Mouse (Mus musculus) forebrain, embryonic 15.5 days (tissue): ENCODE measurements around the gene 2610528A11Rik. TPM values are rescaled to one million over a fixed set of nuclear protein-coding genes. Genes with fewer than 3 reads are reported as not detected.

ENCODE experiments used
- ATAC-seq: fragments of 200-750 bp; cut with Nextera tagmentation; replicated peaks from 2 replicates; pipeline ENCODE4 v1.8.0; 2017; ENCODE audit warnings: mild to moderate bottlenecking, moderate TSS enrichment, moderate library complexity
- H3K27ac ChIP-seq: fragments of 300-500 bp; sonication (generic); replicated peaks from 2 replicates; pipeline ENCODE4 v1.5.1; 2015; ENCODE audit warnings: mild to moderate bottlenecking, inconsistent platforms
- H3K27me3 ChIP-seq: fragments of 300-500 bp; sonication (generic); 2 replicates; pipeline ENCODE4 v1.6.1; 2015; ENCODE audit warnings: inconsistent platforms
- H3K36me3 ChIP-seq: fragments of 300-500 bp; sonication (generic); 2 replicates; pipeline ENCODE4 v1.6.1; 2015; ENCODE audit warnings: mild to moderate bottlenecking, inconsistent platforms
- H3K4me1 ChIP-seq: fragments of 300-500 bp; sonication (generic); 2 replicates; pipeline ENCODE4 v1.6.1; 2015; ENCODE audit warnings: inconsistent platforms
- H3K4me2 ChIP-seq: fragments of 300-500 bp; sonication (generic); replicated peaks from 2 replicates; pipeline ENCODE4 v1.6.1; 2015; ENCODE audit warnings: mild to moderate bottlenecking, inconsistent platforms
- H3K4me3 ChIP-seq: fragments of 300-500 bp; sonication (generic); 2 replicates; pipeline ENCODE4 v1.5.1; 2015; ENCODE audit warnings: mild to moderate bottlenecking, inconsistent platforms
- H3K9ac ChIP-seq: fragments of 300-500 bp; sonication (generic); replicated peaks from 2 replicates; pipeline ENCODE4 v1.6.1; 2015; ENCODE audit warnings: mild to moderate bottlenecking, inconsistent platforms
- H3K9me3 ChIP-seq: fragments of 300-500 bp; sonication (generic); 2 replicates; pipeline ENCODE4 v1.6.1; 2016; ENCODE audit warnings: inconsistent platforms
- WGBS: fragments of 180-500 bp; shearing (Covaris S2); methylation state at CpG from one replicate; pipeline ENCODE4 v1.1.7; 2015; ENCODE audit warnings: mixed read lengths; 5-methylcytosine and 5-hydroxymethylcytosine counted together
- polyA plus RNA-seq: library from polyadenylated mRNA; unstranded; fragments of >200 nt; fragmentation: Nextera tagmentation; extraction: Ambion mirVana; gene quantifications from 2 replicates; pipeline ENCODE4 v1.2.1, GENCODE M21; 2015

Gene 2610528A11Rik
- polyA plus RNA-seq, 1 experiment from 2014 or later = 0.39 TPM

DNA sequence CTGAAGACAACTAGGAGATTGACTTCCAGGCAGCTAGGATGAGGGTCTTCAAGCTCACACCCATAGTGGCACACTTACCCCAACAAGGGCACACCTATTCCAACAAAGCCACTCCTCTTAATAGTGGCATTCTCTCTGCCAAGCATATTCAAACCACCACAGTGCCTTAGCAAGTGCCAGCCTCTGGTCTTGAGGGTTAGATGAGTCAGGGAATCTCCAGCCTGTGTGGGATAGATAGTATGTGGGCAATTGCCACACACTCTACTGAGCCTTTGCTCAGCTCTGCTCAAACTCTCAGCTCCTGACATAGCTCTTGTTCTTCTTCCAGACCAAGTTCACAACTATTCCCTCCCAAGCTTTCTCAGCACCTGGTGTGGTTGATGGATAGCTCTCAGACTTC is 2.5 kb downstream of the 2610528A11Rik start:
- Histone ChIP-seq H3K27me3 (no peaks in the 10 kb centered on the region), H3K4me1 (no peaks in the 10 kb centered on the region), H3K4me2 (no peak overlapping the region), H3K36me3 (no peaks in the 10 kb centered on the region), H3K9ac (no peak overlapping the region), H3K4me3 (no peak overlapping the region), H3K9me3 (no peaks in the 10 kb centered on the region), H3K27ac (no peak overlapping the region)
- no peak for ATAC-seq

DNA sequence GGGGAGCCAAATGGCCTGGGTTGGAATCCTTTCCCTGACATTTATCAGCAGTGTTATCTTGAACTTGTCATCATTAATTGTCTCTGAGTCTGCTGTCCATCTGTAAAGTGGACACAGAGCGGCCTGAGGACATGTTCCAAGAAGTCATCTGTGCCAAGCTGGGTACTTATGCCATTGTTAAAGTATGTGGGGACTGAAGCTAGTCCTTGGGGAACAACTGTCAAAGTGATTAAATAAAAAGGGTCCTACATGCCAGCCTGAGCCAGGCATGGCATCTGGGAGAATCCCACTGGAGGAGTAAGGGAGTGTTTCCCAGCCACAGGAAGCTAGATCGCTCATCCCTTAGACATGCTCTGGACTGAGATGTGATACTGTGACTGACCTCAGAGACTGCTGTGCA is 3.4 kb downstream of the 2610528A11Rik start:
- Histone ChIP-seq H3K4me3 (no peak overlapping the region), H3K9me3 (no peaks in the 10 kb centered on the region), H3K4me2 (no peak overlapping the region), H3K4me1 (no peaks in the 10 kb centered on the region), H3K9ac (no peak overlapping the region), H3K27ac (no peak overlapping the region), H3K27me3 (no peaks in the 10 kb centered on the region), H3K36me3 (no peaks in the 10 kb centered on the region)
- no peak for ATAC-seq
- WGBS = 85% methylated on average over 2 of the region's 2 CpGs

DNA sequence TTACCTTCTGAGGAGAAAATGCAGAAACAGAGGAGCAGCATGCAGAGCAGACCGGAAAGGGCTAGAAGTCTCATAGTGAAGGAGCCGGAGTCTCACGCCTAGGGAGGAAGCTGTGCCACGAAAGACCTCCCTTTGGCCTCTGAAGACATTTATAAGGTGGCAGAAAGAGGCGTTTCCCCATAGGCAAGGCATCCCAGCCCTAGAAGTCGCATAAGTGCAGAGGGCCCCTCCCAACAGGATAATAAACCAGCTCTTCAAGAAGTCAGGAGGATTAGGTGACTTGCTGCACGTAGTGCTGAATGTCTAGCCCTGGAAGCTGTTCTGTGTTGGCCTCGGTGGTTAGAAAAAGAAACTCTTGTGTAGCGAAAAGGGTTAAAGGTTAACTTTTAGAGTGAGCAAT is 3.8 kb downstream of the 2610528A11Rik start:
- ATAC-seq = no peak
- 79% methylated on average over 9 of the region's 9 CpGs for WGBS

DNA sequence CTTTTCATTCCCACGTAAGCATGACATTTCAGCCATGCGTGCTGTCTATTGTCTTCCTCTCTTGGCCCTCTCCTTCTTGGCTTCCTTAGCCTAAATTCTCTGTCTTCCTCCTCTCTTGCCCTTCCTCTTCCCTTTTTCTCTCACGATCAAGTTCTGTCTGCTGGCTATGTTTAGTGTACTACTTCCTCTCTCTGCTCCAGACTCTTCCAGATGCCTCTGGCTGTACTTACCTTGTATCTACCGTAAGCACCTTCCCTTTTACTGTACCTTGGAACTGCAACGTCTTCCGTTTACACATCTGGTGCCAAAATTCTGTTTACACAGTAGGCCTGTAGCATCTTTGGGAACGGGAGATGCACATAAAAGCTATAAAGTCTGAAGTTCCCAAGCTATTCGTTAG is 4.4 kb downstream of the 2610528A11Rik start:
- Histone ChIP-seq H3K9me3 (no peaks in the 10 kb centered on the region), H3K4me2 (no peak overlapping the region), H3K27me3 (no peaks in the 10 kb centered on the region), H3K4me1 (no peaks in the 10 kb centered on the region), H3K9ac (no peak overlapping the region), H3K4me3 (no peak overlapping the region), H3K36me3 (no peaks in the 10 kb centered on the region), H3K27ac (no peak overlapping the region)
- 88% methylated on average over 8 of the region's 8 CpGs for WGBS
- no peak for ATAC-seq

More for the DNA sequence above, 3.8 kb downstream of the 2610528A11Rik start:
- Histone ChIP-seq H3K9ac (no peak overlapping the region), H3K27ac (no peak overlapping the region), H3K27me3 (no peaks in the 10 kb centered on the region), H3K4me2 (no peak overlapping the region), H3K4me3 (no peak overlapping the region), H3K9me3 (no peaks in the 10 kb centered on the region), H3K36me3 (no peaks in the 10 kb centered on the region), H3K4me1 (no peaks in the 10 kb centered on the region)

DNA sequence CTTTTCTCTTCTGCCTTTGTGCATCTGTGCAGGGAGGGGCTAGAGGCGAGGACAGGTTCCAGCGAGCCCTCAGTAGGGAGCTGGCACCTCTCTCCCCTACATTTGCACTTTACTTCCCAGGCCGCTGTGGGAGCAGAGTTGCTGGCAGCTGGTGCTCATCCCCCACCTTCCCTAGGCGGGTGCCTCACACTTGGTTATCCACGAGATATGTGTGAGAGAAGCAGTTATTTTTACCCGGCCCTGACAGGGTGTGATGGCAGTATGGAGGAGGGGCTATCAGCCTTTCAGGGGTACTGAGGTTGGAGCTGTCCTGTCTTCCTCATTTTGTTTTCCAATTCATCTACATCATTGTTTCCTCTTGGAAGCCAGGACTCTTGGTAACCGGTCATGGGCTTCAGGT is 8.0 kb downstream of the 2610528A11Rik start:
- Histone ChIP-seq H3K4me2 (no peak overlapping the region), H3K27ac (no peak overlapping the region), H3K36me3 (no peaks in the 10 kb centered on the region), H3K4me3 (no peak overlapping the region), H3K9ac (no peak overlapping the region), H3K9me3 (no peaks in the 10 kb centered on the region), H3K4me1 (no peaks in the 10 kb centered on the region), H3K27me3 (no peaks in the 10 kb centered on the region)
- 40% methylated on average over 7 of the region's 7 CpGs for WGBS
- 0 out of 2 replicates have a peak, but pooled peaks have one; percentile 55 for ATAC-seq

DNA sequence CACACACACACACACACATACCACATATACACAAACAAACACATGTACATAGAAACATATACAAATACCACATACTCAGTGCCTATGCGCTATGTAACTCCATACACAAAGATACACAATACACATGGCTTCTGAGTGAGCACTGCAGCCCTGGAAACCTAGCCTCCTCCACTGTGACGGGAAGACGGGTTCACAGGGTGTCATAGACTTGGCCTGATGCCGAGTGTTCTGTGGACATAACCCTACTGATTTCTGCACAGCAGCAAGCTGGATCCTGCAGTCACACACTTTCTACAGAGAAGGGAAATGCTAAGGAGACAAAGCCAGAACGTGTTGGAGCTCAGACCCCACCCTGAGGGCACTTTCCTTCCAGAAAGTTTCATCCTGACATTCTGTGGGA is 9.1 kb downstream of the 2610528A11Rik start:
- no peak; the same call in 1 of the 2 replicates for ATAC-seq
- Histone ChIP-seq H3K9ac (no peak overlapping the region), H3K9me3 (no peaks in the 10 kb centered on the region), H3K27me3 (no peaks in the 10 kb centered on the region), H3K36me3 (no peaks in the 10 kb centered on the region), H3K4me2 (no peak overlapping the region), H3K4me3 (no peak overlapping the region), H3K4me1 (no peaks in the 10 kb centered on the region), H3K27ac (no peak overlapping the region)
- WGBS = 65% methylated on average over 5 of the region's 5 CpGs

DNA sequence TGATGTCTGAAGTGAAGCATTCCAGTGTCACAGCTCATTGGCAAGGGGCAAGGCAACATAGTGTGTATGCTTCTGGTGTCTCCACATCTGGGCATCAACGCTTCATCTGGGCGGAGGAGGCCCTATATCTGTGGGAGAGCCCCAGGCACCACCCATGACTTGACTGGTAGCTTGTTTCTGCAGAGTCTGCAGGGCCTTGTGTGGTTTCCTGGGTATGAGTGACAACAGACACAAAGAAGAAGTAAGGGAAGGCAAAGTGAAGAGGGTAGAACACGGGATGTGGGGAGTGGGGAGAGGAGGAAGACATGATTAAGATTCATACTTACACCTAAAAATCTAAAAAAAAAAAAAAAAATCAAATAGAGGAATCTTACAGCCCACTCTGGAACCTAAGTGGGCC is 11.3 kb downstream of the 2610528A11Rik start:
- Histone ChIP-seq H3K4me3 (no peak overlapping the region), H3K4me2 (no peak overlapping the region), H3K4me1 (peaks cover 10% of the 10 kb centered on the region), H3K27ac (no peak overlapping the region), H3K9ac (no peak overlapping the region), H3K36me3 (no peaks in the 10 kb centered on the region), H3K9me3 (no peaks in the 10 kb centered on the region), H3K27me3 (no peaks in the 10 kb centered on the region; the same call in 1 of the 2 replicates)
- ATAC-seq = no peak
- 84% methylated on average over 3 of the region's 3 CpGs for WGBS

DNA sequence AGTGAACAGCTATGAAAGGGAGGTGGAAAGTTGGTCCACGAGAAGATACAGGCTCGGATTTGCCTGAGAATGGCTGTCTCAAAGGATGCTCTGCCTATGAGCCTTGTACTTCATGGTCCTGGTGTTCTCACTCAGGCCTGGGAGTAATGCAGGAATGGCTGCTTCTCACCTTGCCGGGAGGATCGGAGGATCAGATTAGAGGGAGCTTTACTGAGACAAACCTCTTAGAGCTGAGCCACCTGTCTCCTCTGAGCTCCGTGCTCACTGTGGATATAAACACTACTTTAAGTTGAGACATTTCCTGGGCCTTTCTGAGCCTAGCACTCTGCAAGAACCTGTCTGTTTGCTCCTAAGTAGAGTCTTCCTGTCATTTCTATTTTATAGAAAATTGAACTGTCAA is 12.3 kb downstream of the 2610528A11Rik start:
- Histone ChIP-seq H3K27ac (no peak overlapping the region), H3K4me2 (no peak overlapping the region), H3K9me3 (no peaks in the 10 kb centered on the region), H3K4me1 (peaks cover 10% of the 10 kb centered on the region), H3K27me3 (no peaks in the 10 kb centered on the region; the same call in 1 of the 2 replicates), H3K4me3 (no peak overlapping the region), H3K36me3 (no peaks in the 10 kb centered on the region), H3K9ac (no peak overlapping the region)
- WGBS = 80% methylated on average over 5 of the region's 5 CpGs
- no peak for ATAC-seq

DNA sequence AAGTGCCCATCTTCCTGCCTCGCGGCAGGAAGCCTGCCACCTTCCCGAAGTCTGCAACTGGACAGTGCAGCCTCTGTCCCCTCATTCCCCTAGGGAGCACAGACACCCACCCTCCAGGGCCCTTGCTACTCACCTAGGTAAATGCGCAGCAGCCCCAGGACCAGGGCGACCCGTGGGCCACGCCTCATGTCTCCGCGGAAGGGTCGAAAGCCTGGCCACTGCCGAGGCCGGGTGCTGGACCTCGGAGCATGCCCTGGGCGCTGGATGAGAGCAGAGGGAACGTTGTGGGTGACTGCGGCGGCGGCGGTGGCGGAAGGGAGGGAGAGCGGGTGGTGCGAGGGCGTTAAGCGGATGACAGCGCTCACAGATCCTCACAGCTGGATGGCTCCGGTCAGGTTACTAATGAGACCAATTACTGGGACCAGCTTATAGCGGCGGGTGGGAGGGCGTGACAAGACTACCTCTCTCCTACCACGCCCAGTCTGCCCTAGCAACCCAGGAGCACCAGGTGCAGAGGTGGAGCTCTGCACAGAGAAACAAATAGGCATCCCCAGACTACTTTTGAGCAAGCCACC is 15.8 kb downstream of the 2610528A11Rik start, which contains the start of gene Cdhr1:
Cdhr1 (minus strand) TSS at position 392 of the 575 bp plus-strand sequence.
- Histone ChIP-seq H3K27me3 (no peaks in the 10 kb centered on the region; the same call in 1 of the 2 replicates), H3K27ac (no peak within 1 kb of the TSS), H3K9ac (peak within 1 kb of the TSS; percentile 47), H3K36me3 (no peaks in the 10 kb centered on the region), H3K4me3 (peak within 1 kb of the TSS; percentile 43), H3K9me3 (no peaks in the 10 kb centered on the region), H3K4me2 (peak within 1 kb of the TSS; percentile 83), H3K4me1 (peaks cover 10% of the 10 kb centered on the region)
- ATAC-seq = peak; percentile 67
- WGBS = under 1% methylated on average over 30 of the region's 30 CpGs

DNA sequence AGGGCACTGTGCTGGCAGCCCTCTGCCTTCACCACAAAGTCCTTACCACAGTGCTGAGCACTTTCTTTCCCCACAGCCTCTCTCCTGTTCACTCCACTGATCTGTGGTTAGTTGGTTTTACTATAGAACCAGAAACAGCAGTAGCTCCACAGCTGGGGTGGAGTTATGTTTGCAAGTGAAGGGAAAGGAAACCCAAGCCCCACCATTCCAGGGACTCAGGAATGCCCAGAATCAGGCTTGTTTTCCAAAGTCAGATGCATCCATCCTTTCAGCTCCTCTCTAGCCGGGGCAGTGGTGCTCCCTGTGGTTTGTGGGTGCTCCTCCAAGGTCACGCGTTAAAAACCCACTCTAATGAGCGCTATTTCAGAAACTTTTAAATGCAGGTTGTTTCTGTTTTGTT is 18.3 kb downstream of the 2610528A11Rik start:
- H3K27ac ChIP-seq = no peak overlapping the region
- H3K9ac ChIP-seq = no peak overlapping the region
- H3K36me3 ChIP-seq = no peaks in the 10 kb centered on the region
- H3K4me2 ChIP-seq = no peak overlapping the region
- H3K4me1 ChIP-seq = peaks cover 10% of the 10 kb centered on the region
- no peaks in the 10 kb centered on the region for H3K9me3 ChIP-seq
- H3K4me3 ChIP-seq = no peak overlapping the region
- WGBS = 78% methylated on average over 4 of the region's 4 CpGs
- no peaks in the 10 kb centered on the region; the same call in 1 of the 2 replicates for H3K27me3 ChIP-seq
- no peak for ATAC-seq

DNA sequence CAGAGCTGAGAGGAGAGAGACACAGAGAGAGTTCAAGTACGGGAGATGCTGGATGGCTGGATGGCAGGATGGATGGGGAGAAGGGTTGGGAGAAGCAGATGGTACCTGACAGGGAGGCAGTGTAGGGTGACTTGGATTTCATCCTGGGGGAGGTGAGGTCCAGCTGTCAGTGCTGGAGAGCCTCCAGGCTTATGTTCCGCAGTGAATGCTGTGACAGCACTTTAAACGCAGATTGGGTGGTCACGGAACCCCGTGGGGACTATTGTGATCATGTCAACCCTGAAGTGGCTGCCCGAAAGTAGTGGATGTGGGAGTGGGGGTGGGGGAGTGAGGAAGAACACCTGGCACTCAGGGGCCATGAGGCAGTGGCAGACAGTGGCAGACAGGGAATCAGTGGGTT is 19.4 kb downstream of the 2610528A11Rik start:
- ATAC-seq = no peak
- no peak overlapping the region for H3K4me3 ChIP-seq
- H3K27ac ChIP-seq = no peak overlapping the region
- no peaks in the 10 kb centered on the region for H3K9me3 ChIP-seq
- peaks cover 10% of the 10 kb centered on the region for H3K4me1 ChIP-seq
- no peaks in the 10 kb centered on the region for H3K36me3 ChIP-seq
- no peaks in the 10 kb centered on the region; the same call in 1 of the 2 replicates for H3K27me3 ChIP-seq
- H3K4me2 ChIP-seq = no peak overlapping the region
- 50% methylated on average over 6 of the region's 6 CpGs for WGBS
- H3K9ac ChIP-seq = no peak overlapping the region

DNA sequence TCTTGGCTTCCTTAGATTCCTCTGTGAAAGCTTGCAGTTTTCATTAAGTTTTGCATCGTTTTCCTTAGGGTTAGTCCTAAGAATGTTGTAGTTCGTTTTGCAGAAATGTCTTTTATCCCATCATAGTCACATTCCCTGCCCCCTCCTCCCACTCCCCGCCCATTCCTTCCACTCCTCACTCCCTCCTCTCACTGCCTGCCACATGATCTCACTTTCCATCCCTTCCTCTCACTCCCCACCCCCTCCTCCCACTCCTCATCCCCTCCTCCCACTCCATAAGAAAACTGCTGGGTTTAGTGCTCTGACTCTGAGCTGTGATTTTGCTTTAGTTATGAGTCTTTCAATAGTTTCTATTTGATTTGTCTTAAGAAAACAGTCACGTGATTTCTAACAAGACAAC is 30.1 kb downstream of the 2610528A11Rik start:
- Histone ChIP-seq H3K9ac (no peak overlapping the region), H3K27ac (no peak overlapping the region), H3K27me3 (no peaks in the 10 kb centered on the region), H3K4me1 (no peaks in the 10 kb centered on the region), H3K4me3 (no peak overlapping the region), H3K36me3 (no peaks in the 10 kb centered on the region), H3K4me2 (no peak overlapping the region), H3K9me3 (no peaks in the 10 kb centered on the region)
- 13% methylated on average over 4 of the region's 4 CpGs for WGBS
- 0 out of 2 replicates have a peak, but pooled peaks have one; percentile 13 for ATAC-seq

DNA sequence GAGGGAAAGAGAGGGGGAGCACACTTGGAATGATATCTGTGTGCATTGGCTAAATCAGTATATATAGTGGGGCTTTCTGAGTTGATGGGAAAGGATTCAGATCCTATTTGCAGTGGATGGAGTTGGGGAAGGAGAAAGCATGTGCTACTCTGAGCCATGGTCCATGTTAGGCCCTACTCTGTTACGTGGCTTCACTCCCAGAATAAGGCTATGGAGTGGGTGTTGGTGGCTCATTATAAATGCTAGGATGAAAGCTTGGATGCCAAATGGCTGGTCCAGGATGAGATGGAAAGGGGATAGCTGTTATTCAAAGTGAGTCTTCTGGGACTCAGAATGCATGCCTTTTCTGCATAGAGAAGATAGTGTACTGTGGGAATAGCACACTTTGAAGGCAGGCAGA is 33.1 kb downstream of the 2610528A11Rik start:
- 92% methylated on average over 1 of the region's 1 CpGs for WGBS

More for the DNA sequence above, 33.1 kb downstream of the 2610528A11Rik start:
- H3K27ac ChIP-seq = no peak overlapping the region
- no peaks in the 10 kb centered on the region for H3K36me3 ChIP-seq
- ATAC-seq = no peak
- H3K9ac ChIP-seq = no peak overlapping the region
- no peaks in the 10 kb centered on the region for H3K27me3 ChIP-seq
- H3K4me1 ChIP-seq = no peaks in the 10 kb centered on the region
- H3K9me3 ChIP-seq = no peaks in the 10 kb centered on the region
- H3K4me2 ChIP-seq = no peak overlapping the region
- H3K4me3 ChIP-seq = no peak overlapping the region
